Mouse (Mus musculus) gastrocnemius, postnatal 10 days (tissue): ENCODE results near the gene Dkk3. TPM values are rescaled to one million over a fixed set of nuclear protein-coding genes. Genes with fewer than 3 reads are reported as not detected.
"Not testable (repeated sequence)": the region's sequence is repeated elsewhere in the genome, so short reads cannot be mapped to it uniquely, and the experiment has no call there.

Source experiments
- DNase-seq: peaks from one replicate; pipeline ENCODE4 v3.0.0; 2021; ENCODE audit warnings: mixed read lengths
- total RNA-seq, 2 experiments: library from RNA; stranded (reverse); gene quantifications; 2 replicates each; pipeline ENCODE4 v1.2.3; 2021

Gene Dkk3
- total RNA-seq, 2 experiments from 2014 or later: 10.9 to 13.7 TPM

DNA sequence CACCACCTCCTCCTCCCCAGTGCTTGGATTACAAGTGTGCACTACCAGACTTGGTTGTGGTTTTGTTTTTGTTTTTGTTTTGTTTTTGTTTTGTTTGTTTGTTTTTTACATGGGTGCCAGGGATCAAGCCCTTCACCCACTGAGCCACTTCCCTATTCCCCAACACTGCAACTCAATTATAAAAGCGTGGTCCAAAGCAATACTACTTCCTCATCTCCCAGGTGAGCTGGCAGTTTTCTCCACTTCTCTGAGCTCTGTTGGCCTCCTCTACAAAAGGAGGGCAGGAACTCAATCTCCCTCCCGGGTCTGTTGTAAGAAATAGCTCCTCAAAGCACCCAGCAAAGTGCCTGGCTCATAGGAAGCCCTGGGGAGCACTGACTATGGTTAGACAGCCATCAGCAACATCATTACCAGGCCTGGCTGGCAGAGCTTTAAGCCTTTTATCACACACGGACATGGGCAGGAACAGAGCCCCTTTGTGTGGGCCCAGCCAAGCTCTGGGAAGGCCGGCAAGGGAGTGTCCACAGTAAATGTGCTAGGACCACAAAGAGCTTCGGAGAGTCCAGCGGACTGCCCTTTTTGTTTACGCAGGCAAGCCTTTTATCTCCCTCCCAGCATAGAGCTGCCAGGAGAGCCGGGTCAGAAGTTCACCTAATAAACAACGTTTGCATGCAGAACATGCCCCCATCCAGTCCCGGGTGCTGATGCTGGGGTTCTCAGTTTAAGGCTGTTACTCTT is 11.3 kb upstream of the Dkk3 start:
- DNase-seq: no peak

DNA sequence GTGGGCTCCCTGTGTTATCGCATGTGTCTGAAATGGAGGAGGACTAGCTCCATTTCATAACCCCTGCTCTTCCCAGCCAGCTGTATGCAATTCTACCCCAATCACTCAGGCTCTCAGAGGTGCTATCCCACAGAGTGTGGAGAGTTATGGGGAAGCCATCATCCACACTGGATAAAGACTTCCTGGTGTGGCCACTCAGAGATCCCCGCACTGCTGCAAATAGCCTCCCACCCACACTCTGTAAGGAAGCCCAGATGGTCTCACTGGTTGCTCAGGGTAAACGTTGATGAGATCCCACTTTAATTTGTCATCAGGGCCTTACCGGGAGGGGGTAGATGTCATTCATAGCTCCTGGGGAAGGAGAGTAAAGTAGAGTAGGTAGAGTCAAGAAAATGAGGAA is 6.7 kb upstream of the Dkk3 start:
- DNase-seq: no peak

DNA sequence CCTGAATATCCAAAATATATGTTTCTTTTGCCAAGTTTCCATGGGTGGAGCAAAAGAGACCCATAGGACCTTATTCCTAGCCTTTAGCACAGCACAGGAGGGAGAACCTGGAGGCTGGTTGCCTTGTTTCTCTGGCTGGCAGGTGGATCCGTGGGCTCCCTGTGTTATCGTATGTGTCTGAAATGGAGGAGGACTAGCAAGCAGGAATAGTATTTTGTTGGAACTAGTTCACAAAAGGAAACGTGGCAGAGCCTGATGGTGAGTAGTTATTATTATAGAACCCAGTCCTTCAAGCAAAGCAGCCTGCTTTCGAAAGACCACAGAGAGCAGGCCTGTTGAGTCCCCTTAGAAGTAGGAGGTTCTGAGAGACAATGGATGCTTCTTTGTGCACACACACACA is 6.2 kb upstream of the Dkk3 start:
- not testable (repeated sequence) for DNase-seq

DNA sequence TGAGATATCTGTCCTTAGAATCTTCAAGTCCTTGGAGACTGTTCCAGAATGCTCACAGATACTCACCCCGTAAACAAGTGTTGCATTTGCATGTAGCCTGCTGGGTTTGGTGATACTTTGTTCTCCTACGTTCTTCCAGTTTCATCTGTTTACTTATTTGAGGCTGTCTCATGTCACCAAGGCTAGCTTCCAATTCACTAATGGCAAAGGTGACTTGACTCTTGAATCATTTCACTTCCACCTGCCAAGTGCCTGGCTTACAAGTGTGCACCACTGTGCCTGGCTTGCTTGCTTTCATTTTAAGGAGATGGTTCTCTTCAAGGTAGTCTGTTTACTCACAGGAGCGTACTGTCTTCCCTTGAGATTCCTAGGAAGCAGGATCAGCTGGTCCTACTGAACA is 5.6 kb upstream of the Dkk3 start:
- DNase-seq: no peak

GRCm38 (mm10) chr7:112159835-112160234 is 978 bp upstream of the Dkk3 start:
- DNase-seq: no peak

DNA sequence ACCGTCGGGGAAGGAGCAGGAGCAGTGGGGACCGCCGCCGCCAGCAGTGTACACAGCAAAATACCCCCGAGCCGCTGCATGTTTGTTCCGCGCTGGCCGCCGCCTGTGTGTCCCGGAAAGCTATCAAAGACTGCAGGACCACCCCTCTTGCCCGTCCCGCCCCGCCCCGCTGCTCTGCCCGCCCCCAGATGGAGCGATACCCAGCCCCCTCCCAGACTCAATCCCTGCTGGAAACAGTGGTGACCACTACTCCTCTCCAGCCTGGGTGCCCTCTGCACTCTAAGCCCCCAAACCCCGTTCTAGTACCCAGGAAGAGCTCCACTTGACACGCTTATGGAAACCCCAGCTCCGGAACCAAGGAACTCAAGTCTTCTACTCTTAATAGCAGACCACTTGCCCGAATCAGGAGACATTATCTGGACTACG is 528 bp downstream of the Dkk3 start:
- peak; percentile 35 for DNase-seq

DNA sequence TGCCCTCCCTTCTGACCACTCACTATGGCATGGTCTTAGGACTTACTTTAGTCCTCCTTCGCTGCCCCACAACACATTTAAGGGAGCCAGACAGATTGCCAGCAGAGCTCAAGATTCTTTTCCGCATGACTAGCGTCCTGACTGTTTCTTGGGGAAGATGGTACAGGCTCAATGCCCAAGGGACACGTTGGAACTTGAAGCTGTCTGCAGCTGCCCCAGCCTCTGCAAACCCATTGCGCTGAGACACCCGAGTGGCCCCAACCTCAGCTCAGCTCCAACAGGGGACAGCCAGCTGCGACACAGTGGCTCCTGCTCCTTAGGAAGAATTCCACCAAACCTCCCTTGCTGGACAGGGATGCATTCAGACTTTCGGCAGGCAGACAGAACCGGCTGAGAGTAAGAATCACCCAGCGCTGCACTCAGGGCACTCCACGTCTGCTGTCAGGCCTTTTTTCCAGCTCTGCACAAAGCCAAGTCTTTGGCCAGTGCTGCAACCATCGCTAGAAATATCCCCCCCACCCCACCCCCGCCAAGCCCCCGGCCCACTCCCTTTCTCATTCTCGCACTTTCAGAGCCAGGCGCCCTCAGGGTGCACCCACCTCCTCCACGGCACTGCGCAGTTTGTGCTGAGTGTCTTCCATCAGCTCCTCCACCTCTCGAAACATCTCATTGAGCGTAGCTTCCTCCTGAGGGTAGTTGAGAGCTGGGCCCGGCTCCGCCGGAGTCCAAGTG is 1.1 kb downstream of the Dkk3 start:
- no peak for DNase-seq

DNA sequence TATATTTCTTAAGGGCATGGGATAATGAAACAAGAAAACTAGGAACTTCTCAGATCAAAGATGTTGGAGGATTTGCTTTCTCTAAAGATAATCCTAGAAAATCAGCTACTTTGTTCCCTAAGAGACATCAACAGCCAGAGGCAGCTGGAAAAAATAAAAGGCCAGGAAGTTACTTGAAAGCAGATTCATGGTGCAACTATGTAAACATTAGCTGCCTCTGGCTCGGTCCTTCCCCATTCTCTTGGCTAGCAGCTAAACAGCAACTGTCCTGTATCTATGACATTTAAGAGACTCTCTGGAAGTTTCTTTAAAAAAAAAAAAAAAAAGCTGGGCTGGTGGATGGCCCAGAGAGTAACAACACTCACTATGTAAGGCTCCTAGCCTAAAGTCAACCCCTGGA is 3.7 kb downstream of the Dkk3 start:
- DNase-seq: no peak

- no peak for DNase-seq
Observed at GRCm38 (mm10) chr7:112154445-112154844, 4.4 kb downstream of the Dkk3 start.

GRCm38 (mm10) chr7:112149113-112149512 is 9.7 kb downstream of the Dkk3 start:
- DNase-seq: no peak

DNA sequence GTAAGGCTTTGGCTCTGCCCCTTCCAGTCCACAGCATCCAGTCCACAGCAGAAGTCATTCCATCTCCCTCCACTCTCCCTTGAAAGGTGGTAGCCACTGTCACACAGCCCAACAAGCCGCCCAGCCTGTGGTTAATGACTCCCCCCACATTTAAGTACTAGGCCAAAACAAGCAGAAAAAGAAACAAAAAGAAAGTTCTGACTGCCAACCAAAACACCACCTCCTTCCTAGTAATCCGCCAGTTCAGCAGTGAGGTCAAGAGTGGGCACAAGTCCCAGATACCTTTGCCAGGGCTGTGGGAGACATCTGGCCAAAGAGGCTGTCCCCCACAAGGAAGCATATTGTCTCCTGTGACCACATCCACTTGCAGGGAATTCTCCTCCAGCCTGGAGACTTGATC is 10.9 kb downstream of the Dkk3 start:
- peak; percentile 31 for DNase-seq

- DNase-seq: no peak
Observed at GRCm38 (mm10) chr7:112144646-112145179, 14.1 kb downstream of the Dkk3 start.

- DNase-seq: no peak
Observed at GRCm38 (mm10) chr7:112143978-112144377, 14.9 kb downstream of the Dkk3 start.

DNA sequence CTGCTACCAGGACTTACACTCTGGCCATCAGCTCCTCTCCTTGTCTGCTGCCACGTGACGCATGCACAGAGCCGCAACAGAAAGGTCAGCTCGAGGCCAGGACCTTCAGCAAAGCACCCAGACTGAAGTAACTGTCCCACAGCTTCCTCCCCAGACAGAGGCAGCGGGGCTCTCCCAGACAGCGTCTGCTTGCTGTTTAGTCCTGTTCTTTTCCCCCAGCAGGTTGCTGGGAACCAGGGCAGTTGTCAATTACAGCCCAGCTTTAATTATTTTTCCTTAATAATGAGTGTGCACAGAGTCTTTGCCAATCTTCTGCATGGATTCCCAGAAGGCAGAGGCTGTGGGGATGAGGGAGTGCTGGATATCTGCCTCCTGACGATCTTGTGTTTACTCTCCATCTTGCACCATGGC is 15.8 kb downstream of the Dkk3 start:
- no peak for DNase-seq

- no peak for DNase-seq
Observed at GRCm38 (mm10) chr7:112142616-112143015, 16.2 kb downstream of the Dkk3 start.

DNA sequence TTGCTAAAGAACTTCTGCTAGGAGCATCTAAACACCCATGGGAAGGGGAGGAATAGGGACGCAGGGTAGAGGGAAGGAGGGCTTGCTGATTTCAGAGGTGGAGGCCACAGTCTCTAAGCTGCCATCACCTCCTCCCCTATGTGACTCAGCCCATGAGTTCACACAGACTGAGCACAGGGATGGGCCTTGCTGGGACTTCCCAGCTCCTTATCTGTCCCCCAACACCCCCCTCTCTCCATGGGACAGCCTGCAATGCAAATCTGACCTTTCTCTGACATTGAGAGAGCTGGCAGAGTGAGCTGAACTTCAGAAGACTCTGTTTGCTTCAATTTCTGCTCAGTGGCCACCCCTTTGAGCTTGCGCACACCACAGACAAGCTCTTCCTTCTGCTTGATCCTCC is 18.1 kb downstream of the Dkk3 start:
- DNase-seq: no peak

- no peak for DNase-seq
Observed at GRCm38 (mm10) chr7:112138509-112139405, 20.1 kb downstream of the Dkk3 start.

GRCm38 (mm10) chr7:112138168-112138508 is 20.7 kb downstream of the Dkk3 start:
- DNase-seq: no peak

DNA sequence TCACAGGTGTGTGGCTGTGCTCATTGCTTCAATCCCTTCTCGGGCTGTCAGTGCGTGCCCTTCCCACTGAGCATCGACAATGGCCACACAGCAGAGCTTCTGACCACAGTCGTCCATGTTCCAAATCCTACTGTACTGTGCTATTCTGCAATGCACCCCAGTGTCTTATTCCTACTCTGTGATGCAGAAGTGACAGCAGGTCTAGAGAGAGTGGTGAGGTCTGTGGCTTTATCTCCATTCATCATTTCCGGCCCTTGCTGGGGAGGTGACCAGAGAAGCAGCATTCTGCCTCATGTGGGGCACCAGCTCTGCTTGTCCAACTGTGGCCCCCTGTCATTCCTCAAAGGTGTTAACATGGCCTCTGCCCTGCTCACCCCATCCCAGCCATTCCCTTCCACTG is 22.3 kb downstream of the Dkk3 start:
- DNase-seq: no peak

- DNase-seq: no peak
Observed at GRCm38 (mm10) chr7:112135161-112135560, 23.7 kb downstream of the Dkk3 start.

DNA sequence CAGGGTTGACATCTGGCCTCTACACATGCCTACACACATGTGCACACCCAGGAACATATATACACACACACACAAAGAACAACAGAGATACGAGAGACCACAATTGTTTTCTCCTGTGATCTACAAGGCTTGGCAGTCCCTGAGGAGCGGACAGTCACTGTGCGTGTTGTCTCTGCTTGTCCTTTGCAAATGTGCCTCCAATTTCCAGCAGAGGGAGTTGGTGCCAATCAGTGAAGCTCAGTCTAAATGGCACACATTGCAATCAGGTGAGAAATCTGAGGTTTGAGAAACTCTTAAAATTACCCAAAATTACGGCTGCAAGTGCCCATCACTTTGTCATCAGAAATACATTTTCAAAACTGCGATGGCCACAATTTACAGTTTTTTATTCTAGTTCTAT is 25.6 kb downstream of the Dkk3 start:
- no peak for DNase-seq

GRCm38 (mm10) chr7:112132005-112132404 is 26.9 kb downstream of the Dkk3 start:
- no peak for DNase-seq

- DNase-seq: no peak
Observed at GRCm38 (mm10) chr7:112130660-112131059, 28.2 kb downstream of the Dkk3 start.
